Mouse (Mus musculus) erythroid progenitor cell, adult 5-6 weeks (primary cell): ENCODE data around the gene Cox7b. TPM values are rescaled to one million over a fixed set of nuclear protein-coding genes. Genes with fewer than 3 reads are reported as not detected.

Source experiments
- ATAC-seq: replicated peaks from 2 replicates; pipeline ENCODE4 v1.8.0; 2016; ENCODE audit warnings: moderate number of reproducible peaks, mild to moderate bottlenecking, moderate TSS enrichment, inconsistent platforms; ENCODE audit not compliant: poor library complexity, low FRiP score, severe bottlenecking
- total RNA-seq, 2 experiments: library from RNA; stranded (forward) in 1 of 2; stranded (reverse) in 1 of 2; fragments of 150-400 nt in 1 of 2; fragments of 186-747, 209-891 nt in 1 of 2; gene quantifications; 2 replicates each; pipeline versions ENCODE4 v1.2.3 to v1.2.4; 2015 to 2017; ENCODE audit warnings: low replicate concordance in 2 of 2

Gene Cox7b
- total RNA-seq, 2 experiments from 2014 or later, result 69.2 to 107 TPM

DNA sequence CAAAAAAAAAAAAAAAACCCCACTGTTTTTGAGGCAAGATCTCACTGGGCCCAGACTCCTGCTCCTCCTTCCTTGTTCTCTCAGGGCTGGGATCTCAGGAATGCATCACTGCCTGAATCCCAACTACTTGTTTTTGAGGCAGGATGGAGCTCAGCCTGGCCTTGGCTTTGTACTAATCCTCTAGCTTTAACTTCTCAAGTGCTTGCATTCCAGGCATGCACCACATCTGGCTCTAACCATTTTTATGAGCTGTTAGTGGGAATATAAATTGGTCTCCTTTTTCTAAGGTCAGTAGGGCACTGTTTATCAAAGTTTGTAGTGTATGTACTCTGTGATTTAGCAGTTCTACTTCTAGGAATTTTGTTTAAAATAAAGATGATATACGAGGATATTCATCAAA, 32.7 kb downstream of the Cox7b start:
- no peak for ATAC-seq

Other genes starting within 250 kb of the Cox7b start
- gene Atrx, start 86.3 kb upstream of the Cox7b start, total RNA-seq (2015; ENCODE audit: low replicate concordance), result 119 and 157 TPM in 2 replicates
- 306 and 315 TPM in 2 replicates for gene Atrx, start 86.3 kb upstream of the Cox7b start, total RNA-seq (2017; ENCODE audit: low replicate concordance)
- gene Magt1, start 3.8 kb upstream of the Cox7b start, total RNA-seq (2015; ENCODE audit: low replicate concordance), result 16.6 and 18.4 TPM in 2 replicates
- 20.3 and 37.4 TPM in 2 replicates for gene Magt1, start 3.8 kb upstream of the Cox7b start, total RNA-seq (2017; ENCODE audit: low replicate concordance)
- 2.9 and 3.8 TPM in 2 replicates for gene Atp7a, start 11.6 kb downstream of the Cox7b start, total RNA-seq (2015; ENCODE audit: low replicate concordance)
- 2.8 and 5.4 TPM in 2 replicates for gene Atp7a, start 11.6 kb downstream of the Cox7b start, total RNA-seq (2017; ENCODE audit: low replicate concordance)
- gene Tlr13, start 127.5 kb downstream of the Cox7b start, total RNA-seq (2015; ENCODE audit: low replicate concordance), result 1.3 and 11.5 TPM in 2 replicates
- gene Tlr13, start 127.5 kb downstream of the Cox7b start, total RNA-seq (2017; ENCODE audit: low replicate concordance), result 3.0 and 4.0 TPM in 2 replicates
- gene Pgk1, start 171.4 kb downstream of the Cox7b start, total RNA-seq (2015; ENCODE audit: low replicate concordance), result 54.1 and 54.5 TPM in 2 replicates
- gene Pgk1, start 171.4 kb downstream of the Cox7b start, total RNA-seq (2017; ENCODE audit: low replicate concordance), result 28.2 and 28.8 TPM in 2 replicates
- gene Taf9b, start 205.5 kb downstream of the Cox7b start, total RNA-seq (2015; ENCODE audit: low replicate concordance), result 1.3 and 8.3 TPM in 2 replicates
- 1.8 and 6.3 TPM in 2 replicates for gene Taf9b, start 205.5 kb downstream of the Cox7b start, total RNA-seq (2017; ENCODE audit: low replicate concordance)
- gene Fnd3c2, start 239.7 kb downstream of the Cox7b start, total RNA-seq (2015; ENCODE audit: low replicate concordance), result not detected in 2 replicates
- not detected in 2 replicates for gene Fnd3c2, start 239.7 kb downstream of the Cox7b start, total RNA-seq (2017; ENCODE audit: low replicate concordance)